Mouse (Mus musculus): ENCODE measurements around the gene Phf21a.

DNA sequence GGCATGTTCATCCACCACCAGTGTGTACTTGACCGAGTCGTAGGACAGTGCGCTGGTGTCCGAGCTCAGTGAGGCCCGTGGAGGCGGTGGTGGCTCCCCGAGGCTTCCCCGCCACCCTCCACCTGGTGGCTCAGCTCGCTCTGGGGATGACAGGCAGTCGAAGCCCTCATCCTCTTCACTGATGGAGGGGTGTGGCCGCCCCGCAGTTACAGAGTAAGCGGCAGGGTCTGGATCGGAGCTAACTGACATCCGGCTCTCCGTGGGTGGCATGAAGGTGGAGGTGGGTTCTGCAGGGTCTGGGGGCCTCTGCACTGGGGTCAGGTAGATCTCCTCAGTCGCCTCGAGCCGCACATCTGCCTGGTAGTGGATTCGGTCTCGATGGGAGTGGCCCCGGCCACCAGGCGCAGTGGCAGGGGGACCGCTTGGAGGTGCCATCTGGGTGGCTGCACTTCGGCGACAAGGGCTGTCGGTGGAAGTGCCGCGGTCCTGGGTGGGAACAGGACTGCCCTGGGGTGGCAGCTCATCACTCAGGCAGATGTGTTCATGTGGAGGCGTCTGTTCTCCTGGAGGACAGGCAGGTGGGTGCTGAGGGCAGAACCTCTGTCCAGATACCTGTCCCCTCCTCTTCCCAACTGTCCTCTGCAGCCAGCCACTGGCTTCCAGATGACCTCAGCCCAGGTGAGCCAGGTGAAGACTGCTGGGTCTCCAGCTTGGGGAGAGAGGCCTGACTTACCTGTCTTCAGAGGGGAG lies 294.1 kb downstream of the Phf21a start:
- TF ChIP-seq CTCF (IDR thresholded peaks at IDR 0.05; ENCODE audit: borderline replicate concordance, extremely low read depth, insufficient read depth, insufficient read length) = no peak
- no peak for TF ChIP-seq POLR2A (IDR thresholded peaks at IDR 0.05; ENCODE audit: borderline replicate concordance, extremely low read depth, insufficient read depth, insufficient read length, poor library complexity, severe bottlenecking)
